Mouse (Mus musculus): ENCODE data around the gene Irs2.

DNA sequence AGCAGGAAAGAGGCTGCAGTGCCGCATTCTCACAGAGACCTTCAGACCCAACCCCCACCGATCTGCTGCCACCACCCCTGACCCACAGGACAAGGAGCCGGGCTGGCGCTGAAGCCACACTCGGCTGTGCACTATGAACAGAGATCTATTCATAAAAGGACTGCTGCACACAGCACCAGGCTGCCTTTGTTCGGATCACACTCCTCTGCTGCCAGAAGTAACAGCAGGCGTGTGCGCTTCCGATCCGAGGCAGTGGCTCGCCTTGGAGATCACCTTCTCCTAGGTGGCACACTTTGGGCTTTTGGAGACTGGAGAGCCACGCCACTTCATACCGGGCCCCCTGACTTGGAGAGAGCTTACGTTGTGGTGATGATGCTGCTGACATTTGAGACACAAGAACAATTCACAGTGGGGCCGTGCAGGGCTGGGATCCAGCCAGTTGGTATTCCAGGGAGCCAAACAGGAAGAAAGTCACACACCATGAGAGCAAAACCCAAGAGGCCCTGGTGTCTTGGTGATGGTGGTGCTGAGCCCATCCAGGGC lies 47.9 kb downstream of the Irs2 start:
- no peak for TF ChIP-seq POLR2A (IDR thresholded peaks at IDR 0.05; ENCODE audit: borderline replicate concordance, low read depth, low read length)
- no peak for TF ChIP-seq CTCF (IDR thresholded peaks at IDR 0.05; ENCODE audit: low read depth, low read length)

Measured in bone marrow macrophage, adult 2 months (primary cell).